Mouse (Mus musculus): Measurements from ENCODE around the gene Gc.

- TF ChIP-seq CTCF (IDR thresholded peaks at IDR 0.05; ENCODE audit: low read depth), result no peak
- TF ChIP-seq EP300 (IDR thresholded peaks at IDR 0.05; ENCODE audit: low read depth), result no peak
Measured at GRCm38 (mm10) chr5:89368045-89368743, 89.5 kb downstream of the Gc start.
